Mouse (Mus musculus) forebrain, embryonic 14.5 days (tissue): ENCODE results near the gene Me3. TPM values are rescaled to one million over a fixed set of nuclear protein-coding genes. Genes with fewer than 3 reads are reported as not detected.

Source experiments
- ATAC-seq: fragments of 200-750 bp; cut with Nextera tagmentation; 2 replicates; pipeline ENCODE4 v1.8.0; 2017; ENCODE audit warnings: mild to moderate bottlenecking, moderate library complexity
- DNase-seq: peaks from one replicate; pipeline ENCODE4 v3.0.0-alpha.2; 2015; ENCODE audit warnings: low spot score
- H3K27ac ChIP-seq: fragments of 300-500 bp; sonication (generic); 2 replicates; pipeline ENCODE4 v1.5.1; 2014; ENCODE audit warnings: low read depth, mild to moderate bottlenecking, control low read depth, low read length, moderate library complexity
- H3K27me3 ChIP-seq: fragments of 300-500 bp; sonication (generic); replicated peaks from 2 replicates; pipeline ENCODE4 v1.6.1; 2014; ENCODE audit warnings: low read length, control low read depth, mixed read lengths; ENCODE audit not compliant: control insufficient read depth, insufficient read depth
- H3K36me3 ChIP-seq: fragments of 300-500 bp; sonication (generic); 2 replicates; pipeline ENCODE4 v1.6.1; 2014; ENCODE audit warnings: low read length, control low read depth; ENCODE audit not compliant: control insufficient read depth, insufficient read depth
- H3K4me1 ChIP-seq: fragments of 300-500 bp; sonication (generic); 2 replicates; pipeline ENCODE4 v1.6.1; 2014; ENCODE audit warnings: antibody characterized with exemption, low read length, control low read depth; ENCODE audit not compliant: control insufficient read depth, insufficient read depth
- H3K4me2 ChIP-seq: fragments of 300-500 bp; sonication (generic); 2 replicates; pipeline ENCODE4 v1.6.1; 2014; ENCODE audit warnings: mild to moderate bottlenecking, control low read depth, low read length
- H3K4me3 ChIP-seq: fragments of 300-500 bp; sonication (generic); 2 replicates; pipeline ENCODE4 v1.5.1; 2014; ENCODE audit warnings: low read depth, low read length, control low read depth
- H3K9ac ChIP-seq: fragments of 300-500 bp; sonication (generic); 2 replicates; pipeline ENCODE4 v1.6.1; 2014; ENCODE audit warnings: mild to moderate bottlenecking, low read length, control low read depth, moderate library complexity
- H3K9me3 ChIP-seq: fragments of 300-500 bp; sonication (generic); replicated peaks from 2 replicates; pipeline ENCODE4 v1.6.1; 2016; ENCODE audit warnings: low read length, control low read depth, mixed read lengths; ENCODE audit not compliant: control insufficient read depth
- WGBS: fragments of 180-500 bp; shearing (Covaris S2); extraction: QIAGEN DNeasy Blood & Tissue Kit; methylation state at CpG from one replicate; pipeline ENCODE4 v1.1.7; 2014; 5-methylcytosine and 5-hydroxymethylcytosine counted together
- polyA plus RNA-seq: library from polyadenylated mRNA; unstranded; fragments of >200 nt; fragmentation: Nextera tagmentation; extraction: Ambion mirVana; gene quantifications from 2 replicates; pipeline ENCODE4 v1.2.1, GENCODE M21; 2014

Gene Me3
- polyA plus RNA-seq, 1 experiment from 2014 or later = 3.2 TPM

- Histone ChIP-seq H3K27ac (no peak overlapping the region), H3K36me3 (no peaks in the 10 kb centered on the region), H3K27me3 (no peaks in the 10 kb centered on the region), H3K9me3 (no peaks in the 10 kb centered on the region), H3K9ac (no peak overlapping the region), H3K4me2 (no peak overlapping the region), H3K4me3 (no peak overlapping the region), H3K4me1 (no peaks in the 10 kb centered on the region)
- DNase-seq = no peak
- no peak for ATAC-seq
These were observed 15.7 kb downstream of the Me3 start for GRCm38 (mm10) chr7:89647864-89648263.

- WGBS = 84% methylated on average over 9 of the region's 9 CpGs
- Histone ChIP-seq H3K9ac (no peak overlapping the region), H3K36me3 (no peaks in the 10 kb centered on the region), H3K4me3 (no peak overlapping the region), H3K27ac (no peak overlapping the region), H3K9me3 (no peaks in the 10 kb centered on the region), H3K4me2 (no peak overlapping the region), H3K27me3 (no peaks in the 10 kb centered on the region), H3K4me1 (no peaks in the 10 kb centered on the region)
- ATAC-seq (no peak), DNase-seq (no peak)
These were observed 25.0 kb downstream of the Me3 start for GRCm38 (mm10) chr7:89657183-89657582.

GRCm38 (mm10) chr7:89657692-89658212 is 25.6 kb downstream of the Me3 start:
- no peak for DNase-seq
- no peak for ATAC-seq
- Histone ChIP-seq H3K36me3 (no peaks in the 10 kb centered on the region), H3K27ac (no peak overlapping the region), H3K4me1 (no peaks in the 10 kb centered on the region), H3K9ac (no peak overlapping the region), H3K27me3 (no peaks in the 10 kb centered on the region), H3K9me3 (no peaks in the 10 kb centered on the region), H3K4me3 (no peak overlapping the region), H3K4me2 (no peak overlapping the region)
- WGBS = 50% methylated on average over 7 of the region's 7 CpGs

GRCm38 (mm10) chr7:89664197-89664596 is 32.0 kb downstream of the Me3 start:
- no peak overlapping the region for H3K4me2 ChIP-seq
- ATAC-seq (no peak), DNase-seq (no peak)
- H3K27me3 ChIP-seq = no peaks in the 10 kb centered on the region
- no peaks in the 10 kb centered on the region for H3K36me3 ChIP-seq
- H3K27ac ChIP-seq = no peak overlapping the region
- H3K4me1 ChIP-seq = no peaks in the 10 kb centered on the region
- H3K4me3 ChIP-seq = no peak overlapping the region
- no peak overlapping the region for H3K9ac ChIP-seq
- 81% methylated on average over 5 of the region's 5 CpGs for WGBS
- no peaks in the 10 kb centered on the region for H3K9me3 ChIP-seq

GRCm38 (mm10) chr7:89666361-89666760 is 34.2 kb downstream of the Me3 start:
- Histone ChIP-seq H3K36me3 (no peaks in the 10 kb centered on the region), H3K4me2 (no peak overlapping the region), H3K27ac (no peak overlapping the region), H3K4me3 (no peak overlapping the region), H3K9me3 (no peaks in the 10 kb centered on the region), H3K4me1 (no peaks in the 10 kb centered on the region), H3K9ac (no peak overlapping the region), H3K27me3 (no peaks in the 10 kb centered on the region)
- DNase-seq = no peak
- 80% methylated on average over 3 of the region's 3 CpGs for WGBS
- no peak for ATAC-seq

- Histone ChIP-seq H3K9ac (no peak overlapping the region), H3K4me3 (no peak overlapping the region), H3K4me1 (no peaks in the 10 kb centered on the region), H3K36me3 (no peaks in the 10 kb centered on the region), H3K27ac (no peak overlapping the region), H3K4me2 (no peak overlapping the region), H3K9me3 (no peaks in the 10 kb centered on the region), H3K27me3 (no peaks in the 10 kb centered on the region)
- ATAC-seq (no peak), DNase-seq (no peak)
- WGBS = 85% methylated on average over 4 of the region's 4 CpGs
These were observed 35.4 kb downstream of the Me3 start for GRCm38 (mm10) chr7:89667570-89667969.

- no peak overlapping the region for H3K4me3 ChIP-seq
- H3K36me3 ChIP-seq = no peaks in the 10 kb centered on the region
- DNase-seq (no peak), ATAC-seq (no peak)
- no peaks in the 10 kb centered on the region for H3K9me3 ChIP-seq
- H3K9ac ChIP-seq = no peak overlapping the region
- no peaks in the 10 kb centered on the region for H3K27me3 ChIP-seq
- no peaks in the 10 kb centered on the region for H3K4me1 ChIP-seq
- H3K4me2 ChIP-seq = no peak overlapping the region
- no peak overlapping the region for H3K27ac ChIP-seq
- WGBS = 52% methylated on average over 6 of the region's 6 CpGs
These were observed 37.3 kb downstream of the Me3 start for GRCm38 (mm10) chr7:89669461-89669860.

GRCm38 (mm10) chr7:89671104-89671831 is 39.1 kb downstream of the Me3 start:
- H3K36me3 ChIP-seq = no peaks in the 10 kb centered on the region
- H3K4me1 ChIP-seq = no peaks in the 10 kb centered on the region
- H3K4me3 ChIP-seq = no peak overlapping the region
- H3K9ac ChIP-seq = no peak overlapping the region
- no peak overlapping the region for H3K4me2 ChIP-seq
- no peak overlapping the region for H3K27ac ChIP-seq
- ATAC-seq = no peak
- 91% methylated on average over 6 of the region's 6 CpGs for WGBS
- no peaks in the 10 kb centered on the region for H3K27me3 ChIP-seq
- DNase-seq = no peak
- no peaks in the 10 kb centered on the region for H3K9me3 ChIP-seq

GRCm38 (mm10) chr7:89676176-89676575 is 44.0 kb downstream of the Me3 start:
- no peak overlapping the region for H3K4me2 ChIP-seq
- H3K4me3 ChIP-seq = no peak overlapping the region
- no peaks in the 10 kb centered on the region for H3K36me3 ChIP-seq
- no peaks in the 10 kb centered on the region for H3K9me3 ChIP-seq
- no peak for ATAC-seq
- no peaks in the 10 kb centered on the region for H3K27me3 ChIP-seq
- H3K27ac ChIP-seq = no peak overlapping the region
- H3K4me1 ChIP-seq = peaks cover 6% of the 10 kb centered on the region; the same call in 1 of the 2 replicates
- no peak overlapping the region for H3K9ac ChIP-seq
- no peak for DNase-seq
